Mouse (Mus musculus) brain, embryonic 18.5 days (tissue): ENCODE results near the gene Aco2.

Experiments used
- DNase-seq: peaks from one replicate; pipeline ENCODE4 v3.0.0-alpha.2; 2012; ENCODE audit warnings: low read depth, low spot score

The Aco2 gene

DNA sequence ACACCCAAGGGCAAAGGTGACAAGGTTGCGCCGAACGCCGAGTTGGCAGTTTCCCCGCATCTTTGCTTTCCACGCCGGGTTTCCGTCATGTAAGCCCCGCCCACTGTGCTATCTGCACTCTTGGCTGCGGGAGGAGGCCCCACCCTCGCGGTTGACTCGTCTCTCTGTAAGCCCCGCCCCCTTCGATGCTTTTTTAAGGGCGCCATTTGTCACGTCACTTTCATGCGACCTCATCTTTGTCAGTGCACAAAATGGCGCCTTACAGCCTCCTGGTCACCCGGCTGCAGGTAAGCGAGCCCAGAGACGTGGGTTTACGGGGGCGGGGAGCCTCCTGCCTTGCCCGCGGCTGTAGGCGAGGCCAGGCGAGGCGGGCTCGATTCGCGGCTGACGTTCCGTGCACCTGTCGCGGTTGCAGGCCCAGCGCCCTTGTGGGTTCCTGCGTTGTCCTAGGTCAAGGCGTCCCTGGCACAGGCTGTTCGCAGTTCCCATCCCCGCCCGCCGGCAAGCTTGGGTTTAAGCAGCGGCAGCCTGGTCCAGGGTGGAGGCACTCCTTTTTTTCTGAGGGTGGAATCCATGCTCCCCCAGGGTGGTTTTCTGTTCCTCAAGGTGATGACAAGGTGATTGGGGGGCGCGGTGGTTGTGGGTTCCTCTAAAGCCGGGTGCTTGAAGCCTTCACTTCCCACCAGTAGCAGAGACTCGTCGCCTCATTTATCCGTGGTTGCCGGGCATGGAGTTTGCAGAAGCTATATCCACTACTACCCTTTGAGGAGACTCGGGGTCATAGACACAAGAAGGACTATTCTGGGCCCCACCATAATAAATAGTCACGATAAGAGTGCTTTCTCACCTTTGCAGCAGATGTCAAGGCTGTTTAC, at the start of gene Aco2:
Gene Aco2 (plus strand): TSS at position 48 of the 875 bp plus-strand sequence.
- peak; percentile 97 for DNase-seq

DNA sequence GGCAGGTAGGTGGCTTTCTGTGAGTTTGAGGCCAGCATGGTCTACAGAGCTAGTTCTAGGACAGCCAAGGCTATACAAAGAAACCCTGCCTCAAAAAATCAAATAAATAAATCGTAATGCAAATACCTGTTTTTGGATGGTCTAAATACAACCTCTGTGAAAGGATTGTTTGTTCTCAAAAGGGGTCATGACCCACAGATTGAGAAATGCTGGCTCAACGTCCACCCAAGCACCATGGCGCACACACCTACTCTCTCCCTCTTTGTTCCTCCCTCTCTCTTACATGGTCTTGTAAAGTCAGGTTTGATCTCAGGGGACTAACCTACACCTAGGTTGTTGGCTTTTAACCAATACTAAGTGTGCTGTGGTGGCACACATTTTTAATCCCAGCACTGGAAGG, 49.5 kb upstream of the Aco2 start:
- no peak for DNase-seq

DNA sequence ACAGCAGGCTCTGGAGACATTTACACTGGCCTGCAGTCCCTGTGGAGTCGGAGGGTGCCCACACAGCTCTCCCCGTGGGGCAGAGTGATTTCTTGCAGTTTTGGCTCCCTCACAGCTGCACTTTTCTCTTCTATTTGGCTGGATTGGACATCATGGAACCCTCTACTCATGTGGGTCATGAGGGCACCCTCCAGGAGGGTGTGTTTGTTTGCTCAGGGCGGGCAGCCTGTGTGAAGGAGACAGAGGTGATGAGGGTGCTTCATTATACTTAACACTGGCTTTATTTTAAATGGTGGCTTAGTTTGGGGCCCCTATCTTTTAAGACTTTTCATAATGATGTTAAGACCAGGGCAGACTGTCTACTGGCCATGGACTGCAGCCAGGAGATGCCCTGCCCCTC, 47.3 kb upstream of the Aco2 start:
- no peak for DNase-seq

DNA sequence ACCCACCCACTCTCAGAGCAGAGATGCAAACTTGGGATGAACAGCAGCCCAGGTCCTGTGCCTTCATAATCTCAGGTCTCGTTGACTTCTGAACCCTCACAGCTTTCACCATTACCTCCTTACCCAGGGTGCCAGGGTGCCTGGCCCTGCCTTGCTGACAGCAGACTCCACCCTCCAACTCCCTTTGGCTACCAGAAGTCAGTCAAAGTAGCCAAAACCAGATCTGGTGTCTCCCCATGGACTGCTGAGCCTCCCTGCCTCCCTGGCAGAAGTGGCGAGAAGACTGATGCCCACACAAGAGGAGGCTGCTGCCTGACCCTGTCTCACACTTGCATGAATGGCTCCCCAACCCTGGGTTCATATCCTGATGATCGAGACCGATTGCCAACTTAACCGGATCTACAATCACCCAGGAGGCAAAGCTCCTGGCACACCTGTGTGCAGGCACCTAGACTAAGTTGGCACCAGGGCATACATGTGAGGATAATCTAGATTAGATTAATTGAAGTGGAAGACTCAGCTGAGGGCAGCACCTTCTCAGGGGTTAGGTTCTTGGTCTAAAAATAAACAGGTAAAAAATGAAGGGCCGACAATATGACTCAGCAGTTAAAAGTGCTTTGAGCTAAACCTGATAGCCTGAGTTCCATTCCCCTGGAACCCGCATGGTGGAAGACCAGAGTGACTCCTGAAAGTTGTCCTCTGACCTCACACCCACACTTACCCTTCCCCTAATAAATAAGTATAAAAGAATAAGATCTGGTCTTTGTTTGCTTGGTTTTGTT, 43.5 kb upstream of the Aco2 start:
- DNase-seq, result no peak

DNA sequence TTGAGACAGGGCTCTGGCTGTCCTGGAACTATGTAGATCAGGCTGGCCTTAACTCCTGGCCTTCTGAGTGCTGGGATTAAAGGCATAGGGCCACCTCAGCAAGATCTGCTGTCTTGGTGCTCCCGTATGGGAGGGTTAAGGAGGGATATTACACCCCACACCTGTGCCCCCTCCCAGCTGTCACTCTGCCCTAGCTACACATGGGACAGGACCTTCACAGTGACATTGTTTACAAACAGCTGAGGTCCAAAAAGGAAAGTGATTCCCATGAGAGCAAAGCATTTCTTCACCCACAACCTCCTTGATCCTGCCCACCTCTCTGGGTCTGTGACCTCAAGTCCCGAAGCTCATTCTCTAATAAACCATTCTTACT, 42.9 kb upstream of the Aco2 start:
- no peak for DNase-seq

DNA sequence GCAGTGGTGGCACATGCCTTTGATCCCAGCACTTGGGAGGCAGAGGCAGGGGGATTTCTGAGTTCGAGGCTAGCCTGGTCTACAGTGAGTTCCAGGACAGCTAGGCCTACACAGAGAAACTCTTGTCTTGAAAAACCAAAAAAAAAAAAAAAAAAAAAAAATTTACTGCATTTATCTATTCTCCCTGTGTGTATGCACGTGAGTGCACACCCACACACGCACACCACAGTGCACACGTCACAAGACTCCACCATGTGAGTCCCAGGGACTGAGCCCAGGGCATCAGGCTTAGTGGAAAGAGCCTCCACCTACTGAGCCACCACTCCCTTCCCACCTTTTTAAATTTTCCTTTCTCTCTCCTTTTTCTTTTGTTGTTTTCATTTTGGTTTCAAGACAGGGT, 41.6 kb upstream of the Aco2 start:
- no peak for DNase-seq

DNA sequence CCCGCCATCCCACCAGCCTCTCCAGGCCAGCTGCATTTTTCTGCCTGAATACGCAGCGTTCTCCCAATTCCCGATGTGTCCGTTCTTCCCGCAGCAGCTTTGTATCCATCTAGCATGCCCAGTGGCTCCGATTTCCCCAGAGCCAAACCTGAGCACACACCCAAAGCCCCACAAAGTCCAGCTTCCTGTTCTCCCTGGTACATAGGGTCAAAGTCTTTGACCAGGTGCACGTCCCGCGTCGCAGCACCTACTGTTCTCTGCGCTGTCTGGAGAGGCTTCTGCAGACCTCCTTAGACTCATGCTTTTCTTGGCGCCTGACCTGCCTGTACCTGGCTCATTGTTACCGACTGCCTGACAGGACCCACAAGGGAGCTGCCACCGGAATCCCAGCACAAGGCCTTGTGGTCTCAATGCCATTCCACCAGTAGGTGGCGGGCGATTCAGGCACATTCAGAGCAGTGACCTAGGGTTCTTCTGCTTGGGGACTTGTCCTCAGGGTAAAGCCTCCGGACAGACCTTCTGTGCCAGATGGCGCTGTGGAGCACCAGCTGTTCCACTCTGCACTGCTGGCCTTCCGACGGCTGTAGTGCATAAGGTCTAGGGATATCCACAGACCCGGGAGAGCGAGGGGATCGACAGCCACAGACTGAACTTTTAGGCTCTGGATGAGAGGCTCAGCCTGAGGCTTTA, 40.8 kb upstream of the Aco2 start:
- DNase-seq, result peak; percentile 66

DNA sequence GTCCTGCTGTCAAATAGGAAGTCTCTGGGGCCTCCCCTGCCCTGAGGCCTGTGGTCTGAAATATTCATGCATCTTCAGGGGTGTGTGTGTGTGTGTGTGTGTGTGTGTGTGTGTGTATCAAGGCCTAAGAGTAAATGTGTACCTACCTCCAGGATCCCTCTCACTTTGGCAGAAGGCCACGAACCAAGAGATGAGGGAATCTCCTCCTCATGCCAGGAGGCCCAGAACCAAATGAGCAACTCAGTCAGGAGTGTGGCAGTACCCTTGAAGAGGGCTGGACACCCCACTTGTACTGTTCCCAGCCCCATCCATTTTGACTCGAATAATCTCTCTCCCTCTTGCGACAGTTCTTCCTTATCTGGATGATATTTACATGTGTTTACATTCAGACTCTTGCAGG, 39.9 kb upstream of the Aco2 start:
- DNase-seq, result no peak

DNA sequence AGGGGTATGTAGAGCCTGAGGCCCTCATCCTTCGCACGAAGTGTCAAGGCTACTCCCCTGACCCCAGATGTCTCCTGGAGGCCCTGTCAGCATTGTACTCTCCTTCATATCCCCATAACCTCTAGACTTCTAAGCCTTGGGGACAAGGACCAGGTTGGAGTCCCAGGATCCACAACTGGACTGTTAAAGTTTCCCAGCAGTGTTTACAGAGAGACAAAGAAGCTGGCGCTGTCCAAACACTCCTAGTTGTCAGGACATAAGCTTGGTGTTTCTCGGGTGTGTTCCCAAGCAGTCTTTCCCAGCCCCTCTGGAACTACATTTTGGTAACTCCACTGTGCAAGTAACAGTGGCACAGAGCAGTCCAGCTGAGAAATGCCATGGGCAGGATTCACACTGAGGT, 38.6 kb upstream of the Aco2 start:
- no peak for DNase-seq

DNA sequence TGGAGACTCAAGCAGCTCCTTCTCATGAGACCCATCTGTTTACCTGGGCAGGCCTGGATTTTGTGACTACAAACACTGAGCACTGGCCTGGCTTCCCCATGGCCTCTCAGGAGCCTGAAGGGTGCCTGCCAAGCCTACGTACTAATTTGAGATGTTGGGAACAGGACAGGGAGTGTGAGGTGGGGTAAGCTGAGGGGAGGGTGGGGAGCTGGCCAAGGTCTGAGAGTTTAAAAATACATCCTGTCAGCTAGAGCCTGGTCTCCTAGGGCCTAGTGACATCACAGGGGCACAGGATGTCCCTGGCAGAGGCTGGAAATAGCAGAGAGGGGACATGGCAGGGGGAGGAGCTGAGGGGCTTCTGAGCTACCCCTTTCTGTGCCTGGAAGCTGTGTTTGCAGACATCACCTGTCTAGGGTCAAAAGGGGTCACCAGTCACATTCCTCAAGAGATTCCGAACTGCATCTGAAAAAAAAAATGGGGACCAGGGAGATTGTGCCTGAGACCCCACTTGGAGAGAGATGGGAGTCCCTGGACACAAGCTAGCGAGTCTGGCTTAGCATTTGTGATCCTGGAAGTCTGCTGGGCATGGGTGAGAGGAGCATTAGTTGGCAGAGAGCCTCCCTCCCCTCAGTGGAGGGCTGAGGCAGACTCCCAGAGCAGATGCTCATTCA, 37.8 kb upstream of the Aco2 start:
- DNase-seq, result no peak

DNA sequence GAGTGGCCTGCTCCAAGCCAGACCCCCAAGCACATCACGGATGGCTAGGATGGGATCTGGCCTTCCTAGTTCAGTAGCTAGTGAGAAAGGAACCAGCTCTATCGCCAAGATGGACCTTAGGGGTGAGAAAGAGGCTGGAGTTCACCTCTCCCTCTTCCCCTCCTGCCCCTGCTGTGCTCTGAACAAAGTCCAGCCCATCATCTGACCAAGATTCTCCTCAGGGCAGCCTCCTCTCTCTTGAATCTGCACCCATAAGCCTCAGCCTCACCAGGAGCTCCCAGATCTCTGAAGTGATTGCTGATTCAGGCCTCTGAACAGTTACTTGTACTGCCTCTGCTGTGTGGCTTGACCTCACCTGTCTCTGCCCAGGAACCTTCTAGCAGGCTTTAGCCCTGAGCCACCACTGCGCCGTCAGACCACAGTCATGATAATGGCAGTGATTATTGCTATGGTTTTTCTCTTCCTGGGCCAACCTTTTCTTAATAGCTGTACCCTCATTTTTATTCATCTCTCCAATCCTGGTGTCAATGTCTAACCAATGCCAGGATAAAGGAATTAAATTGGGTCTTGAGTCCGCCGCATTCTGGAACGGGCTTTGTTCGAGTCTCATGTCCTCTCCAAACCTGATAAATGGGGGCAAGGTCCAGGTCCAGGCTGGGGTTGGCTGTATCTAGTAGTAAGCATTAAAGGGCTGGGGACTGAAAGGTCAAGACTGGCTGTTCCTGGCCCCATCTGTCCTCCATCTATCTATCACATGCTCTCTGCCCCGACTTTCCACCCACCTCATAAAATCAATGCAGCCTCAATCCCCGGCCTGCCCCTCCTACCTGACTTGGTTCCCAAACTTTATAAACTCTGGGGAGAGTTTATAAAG, 36.9 kb upstream of the Aco2 start:
- DNase-seq, result no peak

DNA sequence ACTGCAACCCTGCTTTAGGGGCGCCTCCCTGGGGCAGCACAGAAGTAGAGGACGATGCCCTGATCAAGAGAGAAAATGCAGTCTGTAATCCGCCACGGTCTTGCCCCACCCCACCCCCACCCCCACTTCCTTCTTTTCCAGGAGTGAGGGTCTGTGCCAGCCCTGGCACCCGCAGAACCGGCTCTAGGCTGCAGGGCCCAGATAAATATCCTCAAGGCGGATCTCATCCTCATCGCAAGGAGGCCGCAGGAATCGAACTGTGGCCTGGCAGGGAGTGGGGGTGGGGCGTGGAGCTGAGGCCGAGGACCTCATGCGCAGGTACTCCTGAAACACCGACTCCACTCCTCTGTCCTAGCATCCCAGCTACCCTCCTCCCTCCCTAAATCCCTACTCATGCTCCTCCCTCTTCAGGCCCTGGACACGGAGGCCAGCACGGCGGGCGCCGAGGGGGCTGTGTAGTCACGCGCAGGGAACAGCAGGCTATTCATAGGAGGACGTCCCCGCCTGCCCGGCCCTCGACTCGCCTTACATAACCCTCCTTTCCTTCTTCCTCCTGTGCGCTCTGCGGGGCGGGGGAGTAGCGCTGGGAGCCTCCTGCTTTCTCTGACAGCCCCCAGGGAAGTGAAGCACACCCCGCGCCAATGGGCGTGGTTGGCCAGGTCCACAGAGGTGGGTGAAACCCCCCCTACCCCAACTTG, 35.8 kb upstream of the Aco2 start:
- DNase-seq, result no peak

DNA sequence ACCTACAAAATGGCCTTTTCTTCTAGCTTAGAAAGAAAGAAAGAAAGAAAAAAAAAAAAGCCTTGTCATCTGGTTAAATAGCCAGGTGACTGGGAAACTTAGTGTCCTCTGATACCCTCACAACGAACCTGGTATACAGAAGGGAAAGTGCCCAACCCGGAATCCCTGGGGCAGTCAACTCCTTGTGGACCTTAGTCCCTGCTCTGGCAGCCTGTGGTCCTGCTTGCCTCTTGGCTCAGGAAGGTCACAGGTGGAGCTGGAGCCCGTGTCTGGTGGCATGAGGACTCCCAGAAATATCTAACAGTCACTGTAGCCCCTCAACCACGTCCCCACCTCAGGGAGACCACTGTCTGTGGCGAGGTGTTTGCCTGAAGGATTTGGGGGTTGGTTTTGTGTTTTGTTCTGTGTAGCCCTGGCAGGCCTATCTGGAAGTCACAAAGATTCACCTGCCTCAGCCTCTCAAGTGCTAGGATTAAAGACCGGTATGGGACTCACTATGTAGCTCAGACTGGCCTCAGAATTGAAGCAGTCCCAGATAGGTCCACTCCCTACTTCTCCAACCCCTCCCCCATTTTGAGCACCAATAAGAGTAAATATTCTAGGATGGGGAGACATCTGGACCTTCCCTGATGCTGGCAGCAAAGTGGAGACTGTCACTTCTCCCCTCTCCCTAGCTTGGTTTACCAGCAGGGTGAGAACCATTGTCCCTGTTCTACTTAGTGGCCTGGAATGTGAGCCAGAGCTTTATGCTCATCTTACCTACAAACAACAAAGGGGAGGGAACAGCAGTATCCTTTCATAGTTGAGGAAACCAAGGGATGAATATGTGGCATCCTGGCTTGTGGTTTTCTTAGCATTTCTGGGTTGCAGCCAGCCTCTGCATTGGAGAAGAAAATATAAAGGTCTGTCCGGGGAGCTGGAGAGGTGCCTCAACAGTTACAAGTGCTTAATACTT, 34.9 kb upstream of the Aco2 start:
- DNase-seq, result no peak

DNA sequence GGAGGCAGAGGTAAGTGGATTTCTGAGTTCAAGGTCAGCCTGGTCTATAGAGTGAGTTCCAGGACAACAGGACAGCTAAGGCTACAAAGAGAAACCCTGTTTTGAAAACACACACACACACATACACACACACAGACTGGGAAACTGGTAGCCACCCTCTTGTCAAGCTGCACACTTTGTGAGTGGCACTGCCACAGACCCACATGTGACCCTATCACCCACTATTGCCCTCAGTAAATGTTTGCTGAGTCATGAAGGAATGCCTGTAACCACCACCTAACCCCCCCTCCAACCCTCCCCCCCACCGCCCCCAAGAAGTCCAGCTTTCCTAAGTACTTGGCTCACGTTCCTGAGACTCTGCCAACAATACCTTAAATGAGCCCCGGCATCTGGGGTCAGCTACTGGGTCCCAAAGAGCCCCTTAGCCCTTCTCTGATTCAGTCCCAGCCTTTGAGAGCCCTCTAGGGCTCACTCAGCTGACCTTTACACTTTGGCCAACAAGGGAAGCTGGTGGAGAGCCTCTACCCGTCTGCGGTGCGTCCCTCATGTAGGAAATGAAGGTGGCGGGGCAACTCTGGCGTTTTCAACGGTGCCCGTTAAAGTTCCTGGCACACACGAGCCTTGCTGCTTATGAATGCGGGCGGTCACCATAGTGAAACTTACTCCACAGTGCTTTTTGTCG, 33.4 kb upstream of the Aco2 start:
- no peak for DNase-seq

DNA sequence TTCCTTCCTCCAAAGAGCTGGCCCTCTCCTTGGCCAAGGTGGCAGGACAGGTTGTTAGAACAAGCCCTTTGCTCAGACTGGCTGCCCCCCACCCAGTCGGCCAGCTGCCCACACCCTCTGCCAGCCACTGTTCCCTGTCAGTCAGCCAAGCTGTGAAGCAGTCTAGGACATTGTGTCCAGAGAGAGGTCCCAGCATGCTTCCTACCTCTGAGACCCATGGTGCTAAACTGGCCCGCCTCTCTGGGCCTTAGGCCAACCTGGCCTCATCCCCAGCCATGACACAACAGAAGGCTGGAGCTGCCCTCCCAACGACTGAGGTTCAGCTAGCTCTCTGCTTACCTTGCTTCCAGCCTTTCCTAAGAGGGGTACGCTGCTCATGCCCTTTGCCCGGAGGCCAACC, 32.5 kb upstream of the Aco2 start:
- DNase-seq, result no peak

DNA sequence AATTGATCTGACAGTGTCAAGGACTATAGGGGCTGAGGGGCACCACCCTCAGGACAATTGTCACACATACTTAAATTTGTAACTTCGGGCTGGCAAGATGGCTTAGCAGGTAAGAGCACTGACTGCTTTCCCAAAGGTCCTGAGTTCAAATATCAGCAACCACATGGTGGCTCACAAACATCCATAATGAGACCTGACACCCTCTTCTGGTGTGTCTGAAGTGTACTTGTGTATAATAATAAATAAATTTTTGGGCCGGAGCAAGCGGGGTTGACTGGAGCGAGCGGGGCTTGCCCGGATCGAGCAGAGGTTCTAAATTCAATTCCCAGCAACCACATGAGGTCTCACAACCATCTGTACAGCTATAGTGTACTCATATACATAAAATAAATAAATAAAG, 31.8 kb upstream of the Aco2 start:
- DNase-seq, result no peak

DNA sequence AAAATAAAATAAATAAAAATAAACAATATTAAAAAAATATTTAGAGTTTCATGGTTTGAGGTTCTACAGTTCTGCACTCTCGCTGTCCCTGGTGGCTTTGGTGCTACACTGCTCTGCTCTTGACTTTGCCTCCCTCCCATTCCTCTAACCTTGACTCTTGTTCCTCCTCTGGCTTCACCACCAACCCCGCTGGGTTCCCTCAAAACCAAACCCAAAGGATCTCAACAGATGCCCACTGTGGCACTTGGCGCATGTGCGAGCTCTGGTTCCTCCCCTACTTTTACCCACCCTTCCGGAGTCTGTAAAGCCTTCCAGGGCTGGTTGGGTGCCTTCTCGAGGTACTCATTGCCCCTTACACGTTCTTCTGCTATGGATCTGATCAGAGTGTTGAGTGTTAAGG, 29.8 kb upstream of the Aco2 start:
- DNase-seq, result no peak

DNA sequence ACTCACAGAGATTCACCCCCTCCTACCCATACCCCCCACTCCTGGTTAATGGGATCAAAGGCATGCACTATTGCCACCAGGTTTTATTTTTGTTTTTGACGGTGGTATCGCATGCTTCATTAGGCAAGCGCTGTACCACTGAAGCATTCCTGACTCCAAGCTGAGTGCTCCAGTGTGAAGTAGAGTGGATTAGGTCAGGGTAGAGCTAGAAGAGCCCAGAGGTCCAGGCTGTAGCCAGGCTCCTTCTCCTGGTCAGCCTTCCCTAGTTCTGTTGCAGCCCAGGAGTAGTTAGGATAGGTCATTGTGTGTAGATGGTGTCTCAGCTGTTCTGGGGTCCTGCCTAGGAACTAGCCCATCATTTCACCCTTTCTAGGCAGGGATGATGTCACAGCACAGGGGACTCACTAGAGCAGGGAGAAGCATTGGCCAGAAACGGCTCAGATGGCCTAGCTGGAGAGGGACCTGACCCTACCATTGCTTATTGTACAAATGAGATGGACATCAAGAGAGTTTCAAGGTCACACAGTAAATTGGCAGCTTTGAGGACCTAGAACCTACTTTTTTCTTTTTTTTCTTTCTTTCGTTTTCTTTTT, 27.0 kb upstream of the Aco2 start:
- no peak for DNase-seq
